Mouse (Mus musculus): ENCODE measurements at regions not wholly inside any gene's neighbourhood (a gene's known extent, or its start where the extent isn't known, plus 50 kb on each side); places are given as distances from the start of the nearest gene placed in this dataset.

GRCm38 (mm10) chr8:35300359-35300758, 465.2 kb upstream of the Gm19410 start:
- Histone ChIP-seq H3K27me3 (no peaks in the 10 kb centered on the region), H3K9me3 (replicated peaks) (0 out of 2 replicates have a peak, but pooled peaks cover 6% of the 10 kb centered on the region), H3K4me2 (replicated peaks) (no peak overlapping the region), H3K4me1 (no peaks in the 10 kb centered on the region), H3K27ac (no peak overlapping the region), H3K9ac (no peak overlapping the region), H3K36me3 (no peaks in the 10 kb centered on the region), H3K4me3 (no peak overlapping the region)
- ATAC-seq (ENCODE audit: low FRiP score), result no peak
- 81% methylated on average over 3 of the region's 3 CpGs for WGBS

GRCm38 (mm10) chr8:35300881-35301521, 464.6 kb upstream of the Gm19410 start:
- 84% methylated on average over 10 of the region's 10 CpGs for WGBS
- no peak for ATAC-seq (ENCODE audit: low FRiP score)
- Histone ChIP-seq H3K4me2 (replicated peaks) (no peak overlapping the region), H3K4me1 (no peaks in the 10 kb centered on the region), H3K27me3 (no peaks in the 10 kb centered on the region), H3K36me3 (no peaks in the 10 kb centered on the region), H3K27ac (no peak overlapping the region), H3K4me3 (no peak overlapping the region), H3K9ac (no peak overlapping the region), H3K9me3 (replicated peaks) (0 out of 2 replicates have a peak, but pooled peaks cover 6% of the 10 kb centered on the region)

GRCm38 (mm10) chr8:35302856-35303255, 462.7 kb upstream of the Gm19410 start:
- 95% methylated on average over 7 of the region's 7 CpGs for WGBS

GRCm38 (mm10) chr8:35321270-35321865, 444.2 kb upstream of the Gm19410 start:
- Histone ChIP-seq H3K36me3 (no peaks in the 10 kb centered on the region), H3K9ac (no peak overlapping the region), H3K27me3 (no peaks in the 10 kb centered on the region), H3K27ac (no peak overlapping the region), H3K9me3 (replicated peaks) (no peaks in the 10 kb centered on the region), H3K4me3 (no peak overlapping the region), H3K4me2 (replicated peaks) (no peak overlapping the region), H3K4me1 (no peaks in the 10 kb centered on the region)
- 79% methylated on average over 10 of the region's 10 CpGs for WGBS
- no peak for ATAC-seq (ENCODE audit: low FRiP score)

More at GRCm38 (mm10) chr8:35302856-35303255, 462.7 kb upstream of the Gm19410 start:
- Histone ChIP-seq H3K4me1 (no peaks in the 10 kb centered on the region), H3K27me3 (no peaks in the 10 kb centered on the region), H3K4me3 (no peak overlapping the region), H3K36me3 (no peaks in the 10 kb centered on the region), H3K4me2 (replicated peaks) (no peak overlapping the region), H3K9me3 (replicated peaks) (0 out of 2 replicates have a peak, but pooled peaks cover 6% of the 10 kb centered on the region), H3K9ac (no peak overlapping the region), H3K27ac (no peak overlapping the region)
- ATAC-seq (ENCODE audit: low FRiP score), result no peak

- Histone ChIP-seq H3K27ac (no peak overlapping the region), H3K4me1 (no peaks in the 10 kb centered on the region), H3K27me3 (no peaks in the 10 kb centered on the region), H3K9me3 (replicated peaks) (no peaks in the 10 kb centered on the region), H3K4me2 (replicated peaks) (no peak overlapping the region), H3K36me3 (no peaks in the 10 kb centered on the region), H3K4me3 (no peak overlapping the region), H3K9ac (no peak overlapping the region)
- ATAC-seq (ENCODE audit: low FRiP score), result no peak
- WGBS, result 73% methylated on average over 15 of the region's 15 CpGs
Measured at GRCm38 (mm10) chr8:35323180-35323975, 442.2 kb upstream of the Gm19410 start.

Measured in hindbrain, embryonic 12.5 days (tissue).